Mouse (Mus musculus) kidney, postnatal 25 days (tissue): Measurements from ENCODE around the gene Numa1.
"Not testable (repeated sequence)": the region's sequence is repeated elsewhere in the genome, so short reads cannot be mapped to it uniquely, and the experiment has no call there.

Experiments
- DNase-seq, 2 experiments: peaks; one replicate each; pipeline ENCODE4 v3.0.0; 2021; ENCODE audit warnings: mixed read lengths in 2 of 2

The Numa1 gene

GRCm38 (mm10) chr7:101937569-101937968 lies 3.7 kb downstream of the Numa1 start:
- no peak for DNase-seq

GRCm38 (mm10) chr7:101938348-101938747 lies 4.4 kb downstream of the Numa1 start:
- DNase-seq, result no peak

GRCm38 (mm10) chr7:101939758-101940157 lies 5.8 kb downstream of the Numa1 start:
- DNase-seq, result peak; percentile 47 to 71

- not testable (repeated sequence) for DNase-seq
These were observed 15.1 kb downstream of the Numa1 start for GRCm38 (mm10) chr7:101949008-101949407.

- no peak for DNase-seq
These were observed 17.7 kb downstream of the Numa1 start for GRCm38 (mm10) chr7:101951648-101952047.

- DNase-seq, result no peak
These were observed 18.2 kb downstream of the Numa1 start for GRCm38 (mm10) chr7:101952098-101952497.

GRCm38 (mm10) chr7:101954163-101954562 lies 20.3 kb downstream of the Numa1 start:
- no peak for DNase-seq

GRCm38 (mm10) chr7:101955276-101955675 lies 21.4 kb downstream of the Numa1 start:
- DNase-seq, result no peak

GRCm38 (mm10) chr7:101955862-101956261 lies 22.0 kb downstream of the Numa1 start:
- no peak for DNase-seq

- no peak for DNase-seq
These were observed 22.6 kb downstream of the Numa1 start for GRCm38 (mm10) chr7:101956481-101956880.

- DNase-seq, result no peak
These were observed 23.0 kb downstream of the Numa1 start for GRCm38 (mm10) chr7:101956911-101957310.

GRCm38 (mm10) chr7:101962829-101963228 lies 28.9 kb downstream of the Numa1 start:
- DNase-seq, result no peak

- no peak for DNase-seq
These were observed 29.7 kb downstream of the Numa1 start for GRCm38 (mm10) chr7:101963621-101964020.

- DNase-seq, result peak; percentile 65 to 88
These were observed 30.6 kb downstream of the Numa1 start for GRCm38 (mm10) chr7:101964551-101964950.

GRCm38 (mm10) chr7:101965606-101966005 lies 31.7 kb downstream of the Numa1 start:
- no peak for DNase-seq

GRCm38 (mm10) chr7:101967256-101967655 lies 33.3 kb downstream of the Numa1 start:
- no peak for DNase-seq

- DNase-seq, result no peak
These were observed 34.8 kb downstream of the Numa1 start for GRCm38 (mm10) chr7:101968751-101969150.

- DNase-seq, result peak; percentile 89 to 94
These were observed 36.0 kb downstream of the Numa1 start for GRCm38 (mm10) chr7:101969694-101970428.

GRCm38 (mm10) chr7:101970429-101970775 lies 36.5 kb downstream of the Numa1 start:
- DNase-seq, result peak; percentile 97 to 98

GRCm38 (mm10) chr7:101970821-101971461 lies 37.0 kb downstream of the Numa1 start:
- DNase-seq, result peak; percentile 75 to 85

GRCm38 (mm10) chr7:101971721-101972120 lies 37.8 kb downstream of the Numa1 start:
- DNase-seq, result no peak

GRCm38 (mm10) chr7:101973730-101974129 lies 39.8 kb downstream of the Numa1 start:
- no peak for DNase-seq

GRCm38 (mm10) chr7:101974505-101974904 lies 40.6 kb downstream of the Numa1 start:
- DNase-seq, result peak; percentile 22 to 48

GRCm38 (mm10) chr7:101982735-101983134 lies 48.8 kb downstream of the Numa1 start:
- peak; percentile 42 to 80 for DNase-seq
